Mouse (Mus musculus): Measurements from ENCODE around the gene Caln1. TPM values are rescaled to one million over a fixed set of nuclear protein-coding genes. Genes with fewer than 3 reads are reported as not detected.
A peak's percentile ranks its signal among the peaks of the same experiment; 100 is the strongest.

The Caln1 gene
- polyA plus RNA-seq, 1 experiment from 2014 or later, result 0.10 TPM

DNA sequence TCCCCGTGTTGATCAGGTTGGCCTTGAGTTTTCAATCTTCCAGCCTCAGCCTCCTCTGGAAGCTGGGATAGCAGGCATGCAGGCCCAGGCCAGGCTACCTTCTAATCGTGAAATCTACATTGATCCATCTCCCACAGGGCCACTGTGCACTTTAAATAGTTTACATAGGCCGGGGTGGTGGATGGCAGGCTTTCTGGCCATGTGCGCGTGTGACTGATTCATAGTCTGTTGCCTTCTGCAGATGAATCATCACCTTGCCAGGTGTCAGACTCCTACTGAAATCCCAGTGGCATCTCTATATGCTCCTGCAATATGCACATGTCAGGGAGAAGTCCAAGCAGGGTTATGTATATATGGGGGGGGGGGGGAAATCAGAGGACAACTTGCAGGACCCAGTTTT is 428.5 kb downstream of the Caln1 start:
- no peaks in the 10 kb centered on the region for H3K27me3 ChIP-seq (replicated peaks)
- no peaks in the 10 kb centered on the region for H3K9me3 ChIP-seq
- H3K4me3 ChIP-seq (replicated peaks), result no peak overlapping the region
- 69% methylated on average over 5 of the region's 5 CpGs for WGBS
- no peak overlapping the region for H3K27ac ChIP-seq
- no peaks in the 10 kb centered on the region for H3K36me3 ChIP-seq
- no peak overlapping the region for H3K9ac ChIP-seq
- no peak for ATAC-seq
- no peaks in the 10 kb centered on the region for H3K4me1 ChIP-seq (replicated peaks)
- H3K4me2 ChIP-seq (replicated peaks), result no peak overlapping the region

- WGBS, result 31% methylated on average over 6 of the region's 6 CpGs
- Histone ChIP-seq H3K27me3 (replicated peaks) (no peaks in the 10 kb centered on the region), H3K4me3 (replicated peaks) (no peak overlapping the region), H3K4me1 (replicated peaks) (no peaks in the 10 kb centered on the region), H3K9ac (no peak overlapping the region), H3K27ac (no peak overlapping the region), H3K4me2 (replicated peaks) (no peak overlapping the region), H3K36me3 (no peaks in the 10 kb centered on the region), H3K9me3 (0 out of 2 replicates have a peak, but pooled peaks cover 4% of the 10 kb centered on the region)
- no peak for ATAC-seq
Observed at GRCm38 (mm10) chr5:130810314-130810713, 441.1 kb downstream of the Caln1 start.

GRCm38 (mm10) chr5:130810846-130811245 is 441.6 kb downstream of the Caln1 start:
- 37% methylated on average over 1 of the region's 1 CpGs for WGBS
- Histone ChIP-seq H3K27ac (no peak overlapping the region), H3K4me2 (replicated peaks) (no peak overlapping the region)

GRCm38 (mm10) chr5:130811266-130811665 is 442.0 kb downstream of the Caln1 start:
- H3K4me1 ChIP-seq (replicated peaks), result no peaks in the 10 kb centered on the region
- H3K27me3 ChIP-seq (replicated peaks), result no peaks in the 10 kb centered on the region
- no peak overlapping the region for H3K27ac ChIP-seq
- no peak overlapping the region for H3K9ac ChIP-seq
- H3K36me3 ChIP-seq, result no peaks in the 10 kb centered on the region
- WGBS, result 36% methylated on average over 3 of the region's 3 CpGs
- H3K4me2 ChIP-seq (replicated peaks), result no peak overlapping the region
- H3K9me3 ChIP-seq, result 0 out of 2 replicates have a peak, but pooled peaks cover 4% of the 10 kb centered on the region
- no peak overlapping the region for H3K4me3 ChIP-seq (replicated peaks)
- no peak for ATAC-seq

More at GRCm38 (mm10) chr5:130810846-130811245, 441.6 kb downstream of the Caln1 start:
- Histone ChIP-seq H3K4me1 (replicated peaks) (no peaks in the 10 kb centered on the region), H3K9me3 (0 out of 2 replicates have a peak, but pooled peaks cover 4% of the 10 kb centered on the region), H3K4me3 (replicated peaks) (no peak overlapping the region), H3K27me3 (replicated peaks) (no peaks in the 10 kb centered on the region), H3K36me3 (no peaks in the 10 kb centered on the region), H3K9ac (no peak overlapping the region)
- ATAC-seq, result no peak

- Histone ChIP-seq H3K4me3 (replicated peaks) (no peak overlapping the region), H3K9me3 (0 out of 2 replicates have a peak, but pooled peaks cover 4% of the 10 kb centered on the region), H3K4me1 (replicated peaks) (no peaks in the 10 kb centered on the region), H3K27me3 (replicated peaks) (no peaks in the 10 kb centered on the region), H3K9ac (no peak overlapping the region), H3K4me2 (replicated peaks) (no peak overlapping the region), H3K27ac (no peak overlapping the region), H3K36me3 (no peaks in the 10 kb centered on the region)
- ATAC-seq, result no peak
- 86% methylated on average over 3 of the region's 3 CpGs for WGBS
Observed at GRCm38 (mm10) chr5:130811966-130812365, 442.7 kb downstream of the Caln1 start.

DNA sequence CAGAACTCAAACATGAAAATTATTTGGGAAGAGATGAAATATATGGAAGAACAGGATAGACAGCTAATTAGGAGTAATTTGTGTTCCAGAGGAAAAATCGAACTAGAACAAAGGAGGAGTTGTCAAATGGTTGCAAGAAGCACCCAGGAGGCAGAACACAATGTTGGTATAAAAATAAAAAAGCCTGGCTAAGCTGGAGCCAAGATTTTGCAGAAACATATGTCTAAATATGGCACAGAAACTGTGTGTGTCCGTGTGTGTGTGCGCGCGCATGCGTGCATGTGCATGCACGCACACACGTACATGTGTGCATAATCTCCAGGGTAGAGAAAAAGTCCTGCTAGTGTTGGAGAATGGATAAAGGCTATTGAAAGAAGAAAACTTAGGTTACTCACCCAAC is 443.3 kb downstream of the Caln1 start:
- no peak overlapping the region for H3K4me2 ChIP-seq (replicated peaks)
- H3K27me3 ChIP-seq (replicated peaks), result no peaks in the 10 kb centered on the region
- H3K27ac ChIP-seq, result no peak overlapping the region
- 0 out of 2 replicates have a peak, but pooled peaks cover 4% of the 10 kb centered on the region for H3K9me3 ChIP-seq
- H3K4me3 ChIP-seq (replicated peaks), result no peak overlapping the region
- no peaks in the 10 kb centered on the region for H3K4me1 ChIP-seq (replicated peaks)
- ATAC-seq, result no peak
- WGBS, result 94% methylated on average over 8 of the region's 8 CpGs
- no peak overlapping the region for H3K9ac ChIP-seq
- no peaks in the 10 kb centered on the region for H3K36me3 ChIP-seq

DNA sequence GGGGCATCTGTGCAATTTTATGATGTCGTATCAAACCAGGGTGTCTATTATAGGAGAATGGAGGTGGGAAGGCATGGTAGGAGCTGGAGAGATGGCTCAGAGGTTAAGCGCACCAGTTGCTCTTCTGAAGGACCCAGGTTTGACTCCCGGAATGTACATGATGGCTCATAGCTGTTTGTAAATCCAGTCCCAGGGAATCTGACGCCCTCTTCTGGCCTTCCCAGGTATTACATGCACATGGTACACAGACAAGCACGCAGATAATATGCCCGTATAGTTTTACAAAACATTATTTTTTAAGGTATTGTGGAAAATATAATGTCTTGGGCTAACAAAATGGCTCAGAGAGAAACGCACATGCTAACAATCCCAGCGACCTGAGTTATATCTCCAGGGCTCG is 443.8 kb downstream of the Caln1 start:
- 83% methylated on average over 9 of the region's 9 CpGs for WGBS
- no peaks in the 10 kb centered on the region for H3K36me3 ChIP-seq
- no peak overlapping the region for H3K27ac ChIP-seq
- no peak overlapping the region for H3K4me2 ChIP-seq (replicated peaks)
- H3K4me1 ChIP-seq (replicated peaks), result no peaks in the 10 kb centered on the region
- no peak for ATAC-seq
- no peaks in the 10 kb centered on the region for H3K27me3 ChIP-seq (replicated peaks)
- H3K4me3 ChIP-seq (replicated peaks), result no peak overlapping the region
- no peak overlapping the region for H3K9ac ChIP-seq
- H3K9me3 ChIP-seq, result 0 out of 2 replicates have a peak, but pooled peaks cover 4% of the 10 kb centered on the region

DNA sequence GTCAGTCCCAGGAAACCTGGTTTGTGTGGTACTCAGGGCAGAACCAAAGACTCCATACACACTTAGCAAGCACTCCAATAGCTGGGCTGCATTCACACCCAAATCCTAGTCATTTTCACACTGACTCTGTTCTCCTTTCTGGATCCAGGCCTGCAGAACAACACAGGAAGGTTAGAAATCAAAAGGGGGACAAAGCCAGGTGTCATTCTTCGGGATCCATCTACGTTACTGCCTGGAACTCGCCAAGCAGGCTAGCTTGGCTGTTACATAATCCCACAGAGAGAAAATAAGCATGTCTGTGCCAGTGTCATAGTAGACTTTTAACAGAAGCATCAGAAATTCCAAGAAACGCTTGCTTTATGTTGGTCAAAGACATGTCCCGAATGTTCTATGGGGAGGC is 446.1 kb downstream of the Caln1 start:
- no peak overlapping the region for H3K27ac ChIP-seq
- no peak for ATAC-seq
- no peak overlapping the region for H3K4me2 ChIP-seq (replicated peaks)
- 85% methylated on average over 5 of the region's 5 CpGs for WGBS
- no peak overlapping the region for H3K4me3 ChIP-seq (replicated peaks)
- no peaks in the 10 kb centered on the region for H3K4me1 ChIP-seq (replicated peaks)
- H3K27me3 ChIP-seq (replicated peaks), result no peaks in the 10 kb centered on the region
- no peaks in the 10 kb centered on the region for H3K9me3 ChIP-seq
- H3K36me3 ChIP-seq, result no peaks in the 10 kb centered on the region
- H3K9ac ChIP-seq, result no peak overlapping the region

DNA sequence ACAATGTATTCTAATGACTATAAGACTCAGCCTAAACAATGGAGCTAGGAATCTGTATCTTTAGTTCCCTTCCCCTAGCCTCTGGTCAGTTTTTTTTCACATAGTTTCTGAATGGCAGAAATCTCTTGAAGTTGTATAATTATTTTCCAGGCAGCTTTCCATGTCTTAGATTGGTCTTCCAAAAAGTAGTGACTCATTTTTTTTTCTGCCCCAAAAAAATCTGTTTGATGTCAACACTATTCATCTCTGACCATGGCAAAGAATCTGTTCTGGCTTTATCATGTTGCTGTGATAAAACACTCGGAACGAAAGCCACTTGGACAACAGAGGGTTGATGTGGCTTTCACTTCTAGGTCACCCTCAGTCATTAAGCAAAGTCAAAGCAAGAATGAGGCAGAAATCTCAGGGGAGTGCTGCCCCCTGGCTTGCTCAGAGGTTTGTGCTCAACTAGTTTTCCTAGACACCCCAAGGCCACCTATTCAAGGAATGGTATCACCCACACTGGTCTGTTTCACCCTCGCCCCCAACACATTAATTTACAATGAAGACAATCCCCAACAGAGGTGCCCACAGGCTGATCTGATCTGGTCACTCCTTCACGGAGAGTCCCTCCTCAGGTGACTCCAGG is 450.9 kb downstream of the Caln1 start:
- no peak for ATAC-seq
- no peaks in the 10 kb centered on the region for H3K27me3 ChIP-seq (replicated peaks)
- no peaks in the 10 kb centered on the region for H3K9me3 ChIP-seq
- no peaks in the 10 kb centered on the region for H3K4me1 ChIP-seq (replicated peaks)
- no peak overlapping the region for H3K9ac ChIP-seq
- no peak overlapping the region for H3K4me2 ChIP-seq (replicated peaks)
- H3K27ac ChIP-seq, result no peak overlapping the region
- 73% methylated on average over 4 of the region's 4 CpGs for WGBS
- H3K4me3 ChIP-seq (replicated peaks), result no peak overlapping the region
- no peaks in the 10 kb centered on the region for H3K36me3 ChIP-seq

DNA sequence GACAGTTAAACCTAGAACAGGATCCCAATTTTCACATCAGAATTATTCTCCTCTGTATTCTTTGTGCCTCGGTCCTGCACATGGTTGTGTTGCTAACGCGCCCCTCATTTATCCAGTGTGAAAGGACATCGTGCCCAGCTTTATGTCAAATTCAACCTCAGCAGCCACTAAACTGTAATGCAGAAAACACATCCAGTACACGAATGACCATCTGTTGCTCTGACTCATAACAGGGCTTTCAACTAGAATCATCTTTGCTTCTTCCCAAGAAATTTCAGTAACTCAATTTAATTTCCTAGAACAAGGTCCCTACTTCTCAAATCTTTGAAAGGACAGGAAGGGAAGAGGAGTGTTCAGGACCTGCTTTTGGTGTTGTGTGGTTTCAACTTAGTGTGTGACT is 451.4 kb downstream of the Caln1 start:
- H3K36me3 ChIP-seq, result no peaks in the 10 kb centered on the region
- 90% methylated on average over 5 of the region's 5 CpGs for WGBS
- H3K27me3 ChIP-seq (replicated peaks), result no peaks in the 10 kb centered on the region
- H3K4me1 ChIP-seq (replicated peaks), result no peaks in the 10 kb centered on the region
- no peak for ATAC-seq
- no peak overlapping the region for H3K9ac ChIP-seq
- H3K9me3 ChIP-seq, result no peaks in the 10 kb centered on the region
- H3K4me2 ChIP-seq (replicated peaks), result no peak overlapping the region
- H3K27ac ChIP-seq, result no peak overlapping the region
- H3K4me3 ChIP-seq (replicated peaks), result no peak overlapping the region

DNA sequence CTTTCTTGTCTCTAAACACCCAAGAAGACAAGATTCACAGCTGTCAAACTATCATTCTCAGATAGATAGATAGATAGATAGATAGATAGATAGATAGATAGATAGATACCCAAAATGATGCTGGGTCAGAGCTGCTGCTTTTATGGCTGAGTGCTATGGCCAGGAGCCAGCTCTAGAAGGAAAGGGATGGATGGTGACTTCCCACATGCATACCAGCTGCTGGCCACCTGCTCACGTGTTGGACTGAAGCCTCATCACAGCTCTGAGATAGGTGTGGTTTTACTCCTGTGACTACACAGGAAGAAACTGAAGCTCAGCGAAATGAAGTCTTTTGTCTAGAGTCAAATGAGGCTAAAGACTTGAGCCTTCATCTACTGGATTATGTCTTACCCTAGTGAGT is 456.5 kb downstream of the Caln1 start:
- Histone ChIP-seq H3K4me1 (replicated peaks) (no peaks in the 10 kb centered on the region), H3K4me3 (replicated peaks) (no peak overlapping the region), H3K27me3 (replicated peaks) (no peaks in the 10 kb centered on the region), H3K36me3 (no peaks in the 10 kb centered on the region), H3K27ac (no peak overlapping the region), H3K9ac (no peak overlapping the region), H3K4me2 (replicated peaks) (no peak overlapping the region), H3K9me3 (no peaks in the 10 kb centered on the region)
- ATAC-seq, result no peak
- 83% methylated on average over 2 of the region's 2 CpGs for WGBS

DNA sequence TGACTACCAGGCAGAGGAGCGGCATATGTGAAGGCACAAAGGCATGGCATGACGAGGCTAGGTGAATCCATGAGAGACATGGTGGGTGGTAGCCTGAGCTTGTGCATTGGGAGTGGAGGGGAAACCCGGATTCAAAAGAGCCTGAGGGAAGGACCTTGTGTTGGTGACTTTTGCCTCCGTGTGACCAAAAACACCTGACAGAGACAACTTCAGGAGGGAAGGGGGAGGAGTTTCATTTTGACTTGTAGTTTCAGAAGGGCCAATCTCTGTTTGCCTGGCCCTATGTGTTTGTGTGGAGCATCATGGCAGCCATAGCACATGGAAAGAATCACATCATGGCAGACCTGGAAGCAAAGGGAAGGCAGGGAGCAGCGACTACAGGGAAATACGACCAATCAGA is 479.3 kb downstream of the Caln1 start:
- H3K9ac ChIP-seq, result no peak overlapping the region
- no peak overlapping the region for H3K4me2 ChIP-seq (replicated peaks)
- no peak overlapping the region for H3K27ac ChIP-seq
- H3K36me3 ChIP-seq, result no peaks in the 10 kb centered on the region
- H3K4me1 ChIP-seq (replicated peaks), result no peaks in the 10 kb centered on the region
- ATAC-seq, result no peak
- no peaks in the 10 kb centered on the region for H3K27me3 ChIP-seq (replicated peaks)
- no peak overlapping the region for H3K4me3 ChIP-seq (replicated peaks)
- no peaks in the 10 kb centered on the region for H3K9me3 ChIP-seq
- WGBS, result 81% methylated on average over 6 of the region's 6 CpGs

DNA sequence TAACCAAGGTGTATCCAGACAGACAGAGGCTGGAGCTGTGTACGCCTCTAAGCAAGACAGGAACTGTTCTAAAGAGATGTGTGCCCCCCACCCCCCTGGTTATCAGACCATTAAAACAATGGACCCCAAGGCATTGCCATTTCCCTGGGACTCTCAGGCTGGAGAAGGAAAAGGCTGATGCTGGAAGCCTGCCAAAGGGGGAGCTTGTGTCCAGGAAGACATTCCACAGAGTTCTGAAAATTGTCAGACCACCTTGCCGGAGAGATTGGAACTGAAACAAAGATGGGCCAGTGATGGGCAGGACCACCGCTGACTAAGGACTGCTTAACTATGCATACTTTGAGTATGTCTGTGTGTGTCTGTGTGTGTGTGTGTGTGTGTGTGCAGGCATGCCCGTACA is 480.4 kb downstream of the Caln1 start:
- Histone ChIP-seq H3K4me2 (replicated peaks) (no peak overlapping the region), H3K27me3 (replicated peaks) (no peaks in the 10 kb centered on the region), H3K9ac (no peak overlapping the region), H3K4me1 (replicated peaks) (no peaks in the 10 kb centered on the region), H3K4me3 (replicated peaks) (no peak overlapping the region), H3K36me3 (no peaks in the 10 kb centered on the region), H3K27ac (no peak overlapping the region), H3K9me3 (no peaks in the 10 kb centered on the region)
- 0 out of 2 replicates have a peak, but pooled peaks have one; percentile 39 for ATAC-seq
- WGBS, result 34% methylated on average over 4 of the region's 4 CpGs

Data from intestine, embryonic 15.5 days (tissue).